Mouse (Mus musculus) midbrain, embryonic 13.5 days (tissue): Measurements from ENCODE around the gene Rasa3. TPM values are rescaled to one million over a fixed set of nuclear protein-coding genes. Genes with fewer than 3 reads are reported as not detected.

Source experiments
- ATAC-seq: fragments of 200-750 bp; cut with Nextera tagmentation; 2 replicates; pipeline ENCODE4 v1.8.0; 2017; ENCODE audit warnings: mild to moderate bottlenecking, moderate TSS enrichment, moderate library complexity
- H3K27ac ChIP-seq: fragments of 300-500 bp; sonication (generic); 2 replicates; pipeline ENCODE4 v1.5.1; 2015; ENCODE audit warnings: inconsistent platforms, mild to moderate bottlenecking, moderate library complexity
- H3K27me3 ChIP-seq: fragments of 300-500 bp; sonication (generic); 2 replicates; pipeline ENCODE4 v1.6.1; 2015; ENCODE audit warnings: mild to moderate bottlenecking, inconsistent platforms
- H3K36me3 ChIP-seq: fragments of 300-500 bp; sonication (generic); 2 replicates; pipeline ENCODE4 v1.6.1; 2015; ENCODE audit warnings: mild to moderate bottlenecking, inconsistent platforms
- H3K4me1 ChIP-seq: fragments of 300-500 bp; sonication (generic); replicated peaks from 2 replicates; pipeline ENCODE4 v1.6.1; 2015; ENCODE audit warnings: inconsistent platforms
- H3K4me2 ChIP-seq: fragments of 300-500 bp; sonication (generic); replicated peaks from 2 replicates; pipeline ENCODE4 v1.6.1; 2015; ENCODE audit warnings: moderate library complexity, mild to moderate bottlenecking, inconsistent platforms
- H3K4me3 ChIP-seq: fragments of 300-500 bp; sonication (generic); replicated peaks from 2 replicates; pipeline ENCODE4 v1.5.1; 2015; ENCODE audit warnings: mild to moderate bottlenecking, inconsistent platforms
- H3K9ac ChIP-seq: fragments of 300-500 bp; sonication (generic); replicated peaks from 2 replicates; pipeline ENCODE4 v1.6.1; 2015; ENCODE audit warnings: mild to moderate bottlenecking, inconsistent platforms
- H3K9me3 ChIP-seq: fragments of 300-500 bp; sonication (generic); 2 replicates; pipeline ENCODE4 v1.6.1; 2016; ENCODE audit warnings: mild to moderate bottlenecking, inconsistent platforms
- WGBS: fragments of 180-500 bp; shearing (Covaris S2); methylation state at CpG from one replicate; pipeline ENCODE4 v1.1.7; 2015; 5-methylcytosine and 5-hydroxymethylcytosine counted together
- polyA plus RNA-seq: library from polyadenylated mRNA; unstranded; fragments of >200 nt; fragmentation: Nextera tagmentation; extraction: Ambion mirVana; gene quantifications from 2 replicates; pipeline ENCODE4 v1.2.1, GENCODE M21; 2015

Gene Rasa3
- polyA plus RNA-seq, 1 experiment from 2014 or later = 20.6 TPM

- ATAC-seq = peak; percentile 74
These were observed 546 bp downstream of the Rasa3 start for GRCm38 (mm10) chr8:13676701-13677412.

GRCm38 (mm10) chr8:13676302-13676700 lies 1.1 kb downstream of the Rasa3 start:
- Histone ChIP-seq H3K4me2 (peak overlapping the region; percentile 82), H3K9me3 (no peaks in the 10 kb centered on the region), H3K4me1 (peaks cover 40% of the 10 kb centered on the region), H3K27ac (peak overlapping the region; percentile 90), H3K27me3 (0 out of 2 replicates have a peak, but pooled peaks cover 6% of the 10 kb centered on the region), H3K9ac (peak overlapping the region; percentile 77), H3K4me3 (peak overlapping the region; percentile 82), H3K36me3 (no peaks in the 10 kb centered on the region)
- 0% methylated on average over 12 of the region's 12 CpGs for WGBS
- ATAC-seq = no peak

More at GRCm38 (mm10) chr8:13676701-13677412, 546 bp downstream of the Rasa3 start:
- Histone ChIP-seq H3K9me3 (no peaks in the 10 kb centered on the region), H3K9ac (peak overlapping the region; percentile 77), H3K27me3 (0 out of 2 replicates have a peak, but pooled peaks cover 6% of the 10 kb centered on the region), H3K4me2 (peak overlapping the region; percentile 82), H3K36me3 (no peaks in the 10 kb centered on the region), H3K4me1 (peaks cover 40% of the 10 kb centered on the region), H3K4me3 (peak overlapping the region; percentile 82), H3K27ac (peak overlapping the region; percentile 90)
- WGBS = under 1% methylated on average over 46 of the region's 47 CpGs

- Histone ChIP-seq H3K4me3 (peak overlapping the region; percentile 82), H3K9me3 (no peaks in the 10 kb centered on the region), H3K27ac (peak overlapping the region; percentile 90; the same call in 1 of the 2 replicates), H3K9ac (peak overlapping the region; percentile 77), H3K36me3 (no peaks in the 10 kb centered on the region), H3K4me2 (peak overlapping the region; percentile 82), H3K27me3 (0 out of 2 replicates have a peak, but pooled peaks cover 6% of the 10 kb centered on the region), H3K4me1 (peaks cover 40% of the 10 kb centered on the region)
- WGBS = 55% methylated on average over 8 of the region's 8 CpGs
- no peak for ATAC-seq
These were observed 1.9 kb downstream of the Rasa3 start for GRCm38 (mm10) chr8:13675524-13675923.

DNA sequence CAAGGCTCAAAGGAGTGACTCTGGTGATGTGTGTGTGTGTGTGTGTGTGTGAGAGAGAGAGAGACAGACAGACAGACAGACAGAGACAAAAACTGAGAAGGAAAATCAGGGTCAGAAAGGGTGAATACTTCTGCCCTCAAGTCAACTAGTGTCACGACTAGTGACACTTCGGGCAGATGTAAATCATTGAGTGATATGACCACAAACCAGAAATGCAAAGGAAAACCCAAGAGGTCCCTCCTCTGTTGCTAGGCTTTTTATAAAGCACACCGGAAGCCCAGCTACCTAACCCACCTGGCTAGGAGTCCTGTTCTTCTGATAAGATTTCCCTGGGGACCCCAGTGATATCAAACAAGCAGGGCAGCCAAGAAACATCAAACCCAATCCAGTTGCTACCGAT lies 2.3 kb downstream of the Rasa3 start:
- WGBS = 85% methylated on average over 4 of the region's 4 CpGs
- H3K27me3 ChIP-seq = 0 out of 2 replicates have a peak, but pooled peaks cover 5% of the 10 kb centered on the region
- H3K4me3 ChIP-seq = peak overlapping the region; percentile 82
- ATAC-seq = no peak
- peaks cover 40% of the 10 kb centered on the region for H3K4me1 ChIP-seq
- peak overlapping the region; percentile 77; the same call in 1 of the 2 replicates for H3K9ac ChIP-seq
- no peaks in the 10 kb centered on the region for H3K36me3 ChIP-seq
- H3K4me2 ChIP-seq = peak overlapping the region; percentile 82
- H3K9me3 ChIP-seq = no peaks in the 10 kb centered on the region
- no peak overlapping the region for H3K27ac ChIP-seq

DNA sequence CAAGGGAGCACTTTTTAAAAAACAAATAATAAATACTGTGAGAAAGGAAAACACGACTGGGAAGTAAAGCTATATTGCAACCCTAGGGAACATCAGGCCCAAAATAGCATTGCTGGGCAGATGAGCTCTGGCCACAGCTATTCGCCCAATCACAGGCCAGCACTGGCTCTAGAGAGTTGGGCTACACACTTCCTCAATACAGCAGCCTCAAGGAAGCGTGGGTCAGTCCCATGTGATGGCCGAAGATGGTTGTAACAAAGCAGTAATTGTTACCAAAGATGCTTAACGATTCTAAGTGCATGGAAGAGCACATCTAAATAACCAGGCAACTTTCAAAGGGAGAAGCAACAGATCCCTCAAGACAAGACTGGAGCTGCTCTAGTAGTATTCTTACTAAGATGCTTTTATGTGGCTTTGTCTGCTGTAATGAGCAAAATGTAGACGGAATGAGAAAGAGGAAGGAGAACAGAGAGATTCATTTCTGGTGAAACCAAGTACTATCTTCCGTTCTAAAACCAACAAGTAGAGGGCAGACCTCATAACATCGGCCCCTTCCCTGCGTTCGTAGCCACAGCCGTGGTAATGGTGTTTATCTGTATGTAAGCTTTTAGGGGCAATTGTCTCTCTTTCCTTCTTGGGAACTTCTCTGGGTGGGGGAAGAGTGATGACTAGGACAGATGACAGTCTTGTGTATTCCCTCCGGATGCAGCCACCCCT lies 3.0 kb downstream of the Rasa3 start:
- Histone ChIP-seq H3K4me1 (peaks cover 44% of the 10 kb centered on the region), H3K9ac (no peak overlapping the region), H3K36me3 (no peaks in the 10 kb centered on the region), H3K27ac (no peak overlapping the region), H3K27me3 (0 out of 2 replicates have a peak, but pooled peaks cover 3% of the 10 kb centered on the region), H3K4me3 (no peak overlapping the region), H3K4me2 (peak overlapping the region; percentile 82; the same call in 1 of the 2 replicates), H3K9me3 (no peaks in the 10 kb centered on the region)
- no peak for ATAC-seq
- WGBS = 70% methylated on average over 12 of the region's 12 CpGs

GRCm38 (mm10) chr8:13673215-13673614 lies 4.2 kb downstream of the Rasa3 start:
- no peak for ATAC-seq
- Histone ChIP-seq H3K36me3 (no peaks in the 10 kb centered on the region), H3K9ac (peak overlapping the region; percentile 32; the same call in 1 of the 2 replicates), H3K4me1 (peaks cover 42% of the 10 kb centered on the region), H3K9me3 (no peaks in the 10 kb centered on the region), H3K27ac (no peak overlapping the region), H3K4me2 (no peak overlapping the region), H3K27me3 (no peaks in the 10 kb centered on the region), H3K4me3 (no peak overlapping the region)
- 69% methylated on average over 4 of the region's 4 CpGs for whole genome bisulfite sequencing

- H3K36me3 ChIP-seq = no peaks in the 10 kb centered on the region
- ATAC-seq = no peak
- H3K27ac ChIP-seq = no peak overlapping the region
- no peak overlapping the region for H3K4me3 ChIP-seq
- WGBS = 92% methylated on average over 10 of the region's 10 CpGs
- peaks cover 37% of the 10 kb centered on the region for H3K4me1 ChIP-seq
- no peaks in the 10 kb centered on the region for H3K9me3 ChIP-seq
- no peaks in the 10 kb centered on the region for H3K27me3 ChIP-seq
- H3K4me2 ChIP-seq = no peak overlapping the region
- H3K9ac ChIP-seq = no peak overlapping the region
These were observed 6.0 kb downstream of the Rasa3 start for GRCm38 (mm10) chr8:13671246-13672003.

DNA sequence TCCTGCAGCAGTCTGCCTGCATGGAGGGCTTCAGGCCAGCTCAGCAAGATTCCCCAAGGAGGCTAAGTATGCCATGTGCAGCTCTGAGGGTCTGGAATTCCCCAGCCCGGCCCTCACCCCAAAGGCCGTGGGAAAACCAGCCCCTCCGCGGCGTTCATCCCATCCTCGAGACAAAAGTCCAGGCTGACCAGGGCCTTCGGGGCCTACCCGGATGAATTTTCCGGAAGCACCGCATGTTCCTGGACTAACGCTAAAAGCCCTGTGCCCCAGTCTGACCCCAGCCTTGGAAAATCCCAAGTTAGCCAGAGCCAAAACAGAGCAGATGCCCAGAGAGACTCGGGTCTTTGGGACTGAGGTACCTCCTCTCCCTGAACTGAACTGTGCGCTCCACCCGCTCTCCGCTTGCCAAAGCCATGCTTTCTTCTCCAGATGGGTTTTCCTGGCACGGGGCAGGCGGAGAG lies 7.4 kb downstream of the Rasa3 start:
- 85% methylated on average over 17 of the region's 17 CpGs for WGBS
- Histone ChIP-seq H3K4me3 (no peak overlapping the region), H3K9me3 (no peaks in the 10 kb centered on the region), H3K4me2 (no peak overlapping the region), H3K36me3 (no peaks in the 10 kb centered on the region), H3K9ac (no peak overlapping the region), H3K27ac (no peak overlapping the region), H3K27me3 (no peaks in the 10 kb centered on the region), H3K4me1 (peaks cover 23% of the 10 kb centered on the region)
- no peak for ATAC-seq

DNA sequence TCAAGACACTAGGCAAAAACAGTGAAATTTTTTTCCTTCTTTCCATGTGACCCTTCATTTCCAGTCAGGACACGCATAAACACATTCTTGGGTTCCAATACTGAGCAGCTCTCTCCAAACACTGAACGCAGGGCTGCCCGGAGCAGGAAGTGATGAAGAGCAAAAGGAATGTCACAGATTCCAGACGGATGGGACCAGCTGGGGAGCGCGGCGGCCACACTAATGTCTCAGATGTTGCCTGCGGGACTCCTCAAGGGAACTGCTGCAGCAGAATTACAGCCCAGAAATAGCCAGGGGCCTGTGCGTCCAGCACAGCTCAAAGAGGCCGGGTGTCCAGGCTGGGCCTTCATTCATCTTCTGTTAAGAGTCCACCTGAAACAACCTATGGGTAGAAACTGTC lies 9.0 kb downstream of the Rasa3 start:
- no peak overlapping the region for H3K27ac ChIP-seq
- peaks cover 7% of the 10 kb centered on the region; the same call in 1 of the 2 replicates for H3K4me1 ChIP-seq
- 79% methylated on average over 10 of the region's 10 CpGs for WGBS
- H3K4me3 ChIP-seq = no peak overlapping the region
- no peaks in the 10 kb centered on the region for H3K36me3 ChIP-seq
- H3K9ac ChIP-seq = no peak overlapping the region
- no peaks in the 10 kb centered on the region for H3K9me3 ChIP-seq
- no peak overlapping the region for H3K4me2 ChIP-seq
- ATAC-seq = no peak
- no peaks in the 10 kb centered on the region for H3K27me3 ChIP-seq

GRCm38 (mm10) chr8:13667917-13668316 lies 9.5 kb downstream of the Rasa3 start:
- H3K4me1 ChIP-seq = 0 out of 2 replicates have a peak, but pooled peaks cover 4% of the 10 kb centered on the region
- ATAC-seq = no peak
- 78% methylated on average over 4 of the region's 4 CpGs for WGBS
- H3K27me3 ChIP-seq = no peaks in the 10 kb centered on the region
- no peak overlapping the region for H3K27ac ChIP-seq
- no peak overlapping the region for H3K9ac ChIP-seq
- no peak overlapping the region for H3K4me3 ChIP-seq
- no peak overlapping the region for H3K4me2 ChIP-seq
- H3K9me3 ChIP-seq = no peaks in the 10 kb centered on the region
- H3K36me3 ChIP-seq = no peaks in the 10 kb centered on the region

- WGBS = 88% methylated on average over 8 of the region's 8 CpGs
These were observed 11.5 kb downstream of the Rasa3 start for GRCm38 (mm10) chr8:13665944-13666343.

More at GRCm38 (mm10) chr8:13665944-13666343, 11.5 kb downstream of the Rasa3 start:
- Histone ChIP-seq H3K27ac (no peak overlapping the region), H3K4me3 (no peak overlapping the region), H3K36me3 (no peaks in the 10 kb centered on the region), H3K4me1 (0 out of 2 replicates have a peak, but pooled peaks cover 4% of the 10 kb centered on the region), H3K9me3 (no peaks in the 10 kb centered on the region), H3K27me3 (no peaks in the 10 kb centered on the region), H3K4me2 (no peak overlapping the region), H3K9ac (no peak overlapping the region)
- no peak for ATAC-seq
